Comparison of ENCODE assay signal across 14 mouse cellular contexts in genomic region chr2:7389264-7389663, GRCm38 (mm10).
"Had no signal": no experiment of that assay in that cellular context is flagged by ENCODE, and none has a peak within 500 bp of the region (broad histone marks: within the 10 kb centered on the region; RNA-seq: fewer than 3 reads in every experiment).

No protein-coding gene starts in this region.

- ATAC-seq: lung, postnatal 0 days; midbrain, embryonic 13.5 days had no signal

- H3K4me1 ChIP-seq: limb, embryonic 10.5 days; liver, embryonic 15.5 days; midbrain, embryonic 13.5 days; neural tube, embryonic 12.5 days had no signal

- H3K4me3 ChIP-seq: limb, embryonic 10.5 days; liver, embryonic 15.5 days; midbrain, embryonic 13.5 days; neural tube, embryonic 12.5 days had no signal

- DNase-seq: kidney, adult 11 months; kidney, adult 9 months; kidney, postnatal 10 days; layer of hippocampus, postnatal 36 days; lung, adult 2 months; lung, postnatal 36 days; retina, postnatal 1 day; thymus, postnatal 14 days had no signal

- H3K27ac ChIP-seq: limb, embryonic 10.5 days; liver, embryonic 15.5 days; midbrain, embryonic 13.5 days; neural tube, embryonic 12.5 days; stomach, postnatal 0 days had no signal
